Comparison of ENCODE assay signal across 22 mouse cellular contexts in the genomic region with DNA sequence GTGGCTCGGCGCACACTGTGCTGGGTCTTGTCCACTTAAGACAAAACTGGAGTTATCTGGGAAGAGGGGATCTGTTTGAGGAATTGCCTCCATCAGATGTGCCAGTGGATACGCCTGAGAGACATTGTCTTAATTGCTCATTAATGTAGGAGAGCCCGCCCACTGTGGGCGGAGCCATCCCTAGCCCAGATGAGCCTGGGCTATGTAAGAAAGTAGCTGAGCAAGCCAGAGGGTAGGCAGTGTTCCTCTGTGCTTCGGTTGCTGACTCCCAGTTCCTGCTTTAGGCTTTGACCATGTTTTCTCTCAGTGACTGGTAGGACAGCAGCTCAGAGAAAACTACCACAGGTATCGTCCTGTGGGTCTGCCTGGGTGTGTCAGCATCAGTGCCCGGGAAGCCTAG. TPM values are rescaled to one million over a fixed set of nuclear protein-coding genes. Genes with fewer than 3 reads are reported as not detected.
DNase-seq lines count a peak whose midpoint lies in the region; ATAC-seq lines count a peak whose summit lies in the region.
"Had no signal": no experiment of that assay in that cellular context is flagged by ENCODE, and none has a peak within 500 bp of the region (broad histone marks: within the 10 kb centered on the region; RNA-seq: fewer than 3 reads in every experiment).

No protein-coding gene starts in this region.

- intact Hi-C loops in heart, postnatal 36 days (cut with DNase I), result no loop called here
- intact Hi-C loops in left cerebral cortex, postnatal 4 days (cut with DNase I), result loop anchor here (5.0 kb wide), 1 partner anchor 217 kb away; no protein-coding TSS in a partner anchor

- no peaks in the 10 kb centered on the region for H3K36me3 ChIP-seq in heart, embryonic 12.5 days
- no peaks in the 10 kb centered on the region for H3K36me3 ChIP-seq in liver, embryonic 12.5 days
- no peaks in the 10 kb centered on the region for H3K36me3 ChIP-seq in liver, embryonic 11.5 days (ENCODE audit: control insufficient read depth, insufficient read depth, low read length)
- H3K36me3 ChIP-seq: heart, embryonic 10.5 days; hindbrain, embryonic 10.5 days; hindbrain, embryonic 15.5 days; midbrain, embryonic 15.5 days; neural tube, embryonic 12.5 days; stomach, embryonic 15.5 days had no signal

- H3K27me3 ChIP-seq in heart, embryonic 12.5 days (replicated peaks), result peaks cover 4% of the 10 kb centered on the region
- H3K27me3 ChIP-seq in liver, embryonic 12.5 days (replicated peaks), result peaks cover 28% of the 10 kb centered on the region
- H3K27me3 ChIP-seq in liver, embryonic 11.5 days (replicated peaks; ENCODE audit: control insufficient read depth, insufficient read depth, low read length), result no peaks in the 10 kb centered on the region; the same call in 1 of the 2 replicates
- H3K27me3 ChIP-seq: hindbrain, embryonic 15.5 days; midbrain, embryonic 15.5 days; neural tube, embryonic 12.5 days; Patski; stomach, embryonic 15.5 days had no signal

- no peaks in the 10 kb centered on the region for H3K4me1 ChIP-seq in heart, embryonic 12.5 days (replicated peaks)
- H3K4me1 ChIP-seq in liver, embryonic 12.5 days, result peaks cover 5% of the 10 kb centered on the region; the same call in 1 of the 2 replicates
- 0 out of 2 replicates have a peak, but pooled peaks cover 2% of the 10 kb centered on the region for H3K4me1 ChIP-seq in liver, embryonic 11.5 days (replicated peaks; ENCODE audit: control insufficient read depth, insufficient read depth, low read length)
- H3K4me1 ChIP-seq: neural tube, embryonic 12.5 days; stomach, embryonic 15.5 days had no signal

- H3K9me3 ChIP-seq in heart, embryonic 12.5 days (replicated peaks), result no peaks in the 10 kb centered on the region
- no peaks in the 10 kb centered on the region for H3K9me3 ChIP-seq in liver, embryonic 12.5 days (replicated peaks)
- H3K9me3 ChIP-seq in liver, embryonic 11.5 days (ENCODE audit: control insufficient read depth, low read length), result no peaks in the 10 kb centered on the region
- H3K9me3 ChIP-seq: forebrain, embryonic 13.5 days; heart, embryonic 10.5 days; hindbrain, embryonic 10.5 days; hindbrain, embryonic 15.5 days; midbrain, embryonic 15.5 days; neural tube, embryonic 12.5 days; stomach, embryonic 15.5 days had no signal

- H3K27ac ChIP-seq in heart, embryonic 12.5 days (ENCODE audit: poor library complexity, severe bottlenecking), result no peak overlapping the region
- H3K27ac ChIP-seq in liver, embryonic 12.5 days, result no peak overlapping the region
- H3K27ac ChIP-seq in liver, embryonic 11.5 days (ENCODE audit: low read depth, low read length), result no peak overlapping the region
- H3K27ac ChIP-seq: forebrain, embryonic 13.5 days; heart, embryonic 10.5 days; hindbrain, embryonic 10.5 days; hindbrain, embryonic 15.5 days; kidney, postnatal 0 days; macrophage; midbrain, embryonic 15.5 days; neural tube, embryonic 12.5 days; stomach, embryonic 15.5 days had no signal

- no peak overlapping the region for H3K4me3 ChIP-seq in heart, embryonic 12.5 days
- H3K4me3 ChIP-seq in liver, embryonic 12.5 days, result no peak overlapping the region
- H3K4me3 ChIP-seq in liver, embryonic 11.5 days (ENCODE audit: low read depth, low read length), result no peak overlapping the region
- H3K4me3 ChIP-seq: forebrain, embryonic 13.5 days; heart, embryonic 10.5 days; hindbrain, embryonic 10.5 days; hindbrain, embryonic 15.5 days; midbrain, embryonic 15.5 days; neural tube, embryonic 12.5 days; stomach, embryonic 15.5 days had no signal

- WGBS in heart, embryonic 12.5 days, result 80% methylated on average over 8 of the region's 8 CpGs
- WGBS in liver, embryonic 12.5 days (ENCODE audit: insufficient replicate concordance), result 76% methylated on average over 8 of the region's 8 CpGs
- WGBS in liver, embryonic 11.5 days, result 83% methylated on average over 8 of the region's 8 CpGs

- no peak for DNase-seq in heart, postnatal 36 days
- DNase-seq in liver, embryonic 11.5 days (ENCODE audit: low spot score), result no peak
- peak; percentile 80 for DNase-seq in MN1 (ENCODE audit: low spot score)
- DNase-seq in naive thymus-derived CD4-positive, alpha-beta T cell, adult 2 months (ENCODE audit: low read depth), result peak; percentile 11
- DNase-seq in frontal cortex, postnatal 10 days (ENCODE audit: low spot score in 2 of 2), result no peak
- DNase-seq in left cerebral cortex, postnatal 4 days, result no peak

- H3K9ac ChIP-seq in heart, embryonic 12.5 days, result no peak overlapping the region
- no peak overlapping the region for H3K9ac ChIP-seq in liver, embryonic 12.5 days
- H3K9ac ChIP-seq in liver, embryonic 11.5 days (ENCODE audit: low read depth, low read length), result no peak overlapping the region
- H3K9ac ChIP-seq: forebrain, embryonic 13.5 days; hindbrain, embryonic 15.5 days; midbrain, embryonic 15.5 days; neural tube, embryonic 12.5 days; stomach, embryonic 15.5 days had no signal

- ATAC-seq in heart, embryonic 12.5 days (ENCODE audit: insufficient number of reproducible peaks, low FRiP score), result 0 out of 2 replicates have a peak, but pooled peaks have one; percentile 7
- 0 out of 2 replicates have a peak, but pooled peaks have one; percentile 8 for ATAC-seq in liver, embryonic 12.5 days
- no peak for ATAC-seq in liver, embryonic 11.5 days (replicated peaks; ENCODE audit: low FRiP score)

- no peak overlapping the region for H3K4me2 ChIP-seq in heart, embryonic 12.5 days
- no peak overlapping the region for H3K4me2 ChIP-seq in liver, embryonic 12.5 days
- H3K4me2 ChIP-seq in liver, embryonic 11.5 days, result no peak overlapping the region
- H3K4me2 ChIP-seq: forebrain, embryonic 13.5 days; hindbrain, embryonic 15.5 days; midbrain, embryonic 15.5 days; neural tube, embryonic 12.5 days; stomach, embryonic 15.5 days had no signal

RNA-seq across cellular contexts. Expression of gene Cdh15, which starts 13.3 kb away (rescaled TPM):
- 0.33 and 0.36 TPM in 2 replicates for polyA plus RNA-seq in heart, embryonic 12.5 days (2016; fragmentation: Nextera tagmentation; extraction: Ambion mirVana)
- not detected for total RNA-seq in heart, postnatal 36 days (2021)
- 0.17 and 0.66 TPM in 2 replicates for polyA plus RNA-seq in liver, embryonic 12.5 days (2016; fragmentation: Nextera tagmentation; extraction: Ambion mirVana)
- 0.97 and 1.5 TPM in 2 replicates for polyA plus RNA-seq in liver, embryonic 11.5 days (2014; fragmentation: Nextera tagmentation; extraction: Ambion mirVana)
- 1 to 10 TPM; 1.2 to 1.7 TPM for total RNA-seq in left cerebral cortex, postnatal 4 days (2021)
- total RNA-seq: liver, adult 2 months; megakaryocyte-erythroid progenitor cell, adult 5-6 weeks had no signal
- polyA plus RNA-seq: heart, postnatal 0 days; macrophage; small intestine, adult 2 months had no signal

RNA-seq across cellular contexts. Expression of gene Acsf3, which starts 59.1 kb away (rescaled TPM):
- polyA plus RNA-seq in heart, embryonic 12.5 days (2016; fragmentation: Nextera tagmentation; extraction: Ambion mirVana), result 14.4 and 17.3 TPM in 2 replicates
- total RNA-seq in heart, postnatal 36 days (2021), result 10 to 100 TPM; 28.3 to 30.6 TPM
- polyA plus RNA-seq in liver, embryonic 12.5 days (2016; fragmentation: Nextera tagmentation; extraction: Ambion mirVana), result 10.8 and 11.3 TPM in 2 replicates
- polyA plus RNA-seq in liver, embryonic 11.5 days (2014; fragmentation: Nextera tagmentation; extraction: Ambion mirVana), result 16.6 and 18.8 TPM in 2 replicates
- total RNA-seq in left cerebral cortex, postnatal 4 days (2021), result 10 to 100 TPM; 17.4 to 17.8 TPM

Comparison
In these comparisons a context has a peak if more than half of its experiments do, and no peak if none do; other contexts are left out.
1. DNase-seq: peak in MN1 (single experiment) and naive thymus-derived CD4-positive, alpha-beta T cell, adult 2 months (single experiment); none in heart, postnatal 36 days (0 of 2), liver, embryonic 11.5 days (single experiment), frontal cortex, postnatal 10 days (0 of 2) and left cerebral cortex, postnatal 4 days (single experiment).